Mouse (Mus musculus): Measurements from ENCODE around the gene Rngtt.
"Not testable (repeated sequence)": the region's sequence is repeated elsewhere in the genome, so short reads cannot be mapped to it uniquely, and the experiment has no call there.

Rngtt gene

GRCm38 (mm10) chr4:33310840-33311437 lies 828 bp downstream of the Rngtt start:
- no peak for DNase-seq (ENCODE audit: low spot score in 2 of 2)

- DNase-seq (ENCODE audit: low spot score in 2 of 2), result not testable (repeated sequence)
These were observed 4.0 kb downstream of the Rngtt start for GRCm38 (mm10) chr4:33314150-33314549.

- DNase-seq (ENCODE audit: low spot score in 2 of 2), result no peak
These were observed 5.7 kb downstream of the Rngtt start for GRCm38 (mm10) chr4:33315840-33316239.

GRCm38 (mm10) chr4:33331147-33331546 lies 21.0 kb downstream of the Rngtt start:
- DNase-seq (ENCODE audit: low spot score in 2 of 2), result no peak

GRCm38 (mm10) chr4:33332956-33333455 lies 22.9 kb downstream of the Rngtt start:
- DNase-seq (ENCODE audit: low spot score in 2 of 2), result no peak

GRCm38 (mm10) chr4:33337999-33338398 lies 27.9 kb downstream of the Rngtt start:
- no peak for DNase-seq (ENCODE audit: low spot score in 2 of 2)

- no peak for DNase-seq (ENCODE audit: low spot score in 2 of 2)
These were observed 33.0 kb downstream of the Rngtt start for GRCm38 (mm10) chr4:33342877-33343731.

- DNase-seq (ENCODE audit: low spot score in 2 of 2), result no peak
These were observed 33.6 kb downstream of the Rngtt start for GRCm38 (mm10) chr4:33343732-33344057.

GRCm38 (mm10) chr4:33363451-33363850 lies 53.3 kb downstream of the Rngtt start:
- DNase-seq (ENCODE audit: low spot score in 2 of 2), result no peak

GRCm38 (mm10) chr4:33374916-33375315 lies 64.8 kb downstream of the Rngtt start:
- no peak for DNase-seq (ENCODE audit: low spot score in 2 of 2)

GRCm38 (mm10) chr4:33377642-33378041 lies 67.5 kb downstream of the Rngtt start:
- no peak for DNase-seq (ENCODE audit: low spot score in 2 of 2)

GRCm38 (mm10) chr4:33378894-33379293 lies 68.8 kb downstream of the Rngtt start:
- no peak for DNase-seq (ENCODE audit: low spot score in 2 of 2)

GRCm38 (mm10) chr4:33388899-33389298 lies 78.8 kb downstream of the Rngtt start:
- no peak for DNase-seq (ENCODE audit: low spot score in 2 of 2)

- peak; percentile 17 to 29 for DNase-seq (ENCODE audit: low spot score in 2 of 2)
These were observed 80.5 kb downstream of the Rngtt start for GRCm38 (mm10) chr4:33390660-33391059.

GRCm38 (mm10) chr4:33393437-33393836 lies 83.3 kb downstream of the Rngtt start:
- peak; percentile 14 to 27 for DNase-seq (ENCODE audit: low spot score in 2 of 2)

GRCm38 (mm10) chr4:33396222-33397176 lies 86.4 kb downstream of the Rngtt start:
- peak; percentile 89 to 91 for DNase-seq (ENCODE audit: low spot score in 2 of 2)

GRCm38 (mm10) chr4:33405723-33406293 lies 95.7 kb downstream of the Rngtt start:
- no peak for DNase-seq (ENCODE audit: low spot score in 2 of 2)

GRCm38 (mm10) chr4:33413791-33414190 lies 103.7 kb downstream of the Rngtt start:
- no peak for DNase-seq (ENCODE audit: low spot score in 2 of 2)

- DNase-seq (ENCODE audit: low spot score in 2 of 2), result no peak
These were observed 104.7 kb downstream of the Rngtt start for GRCm38 (mm10) chr4:33414781-33415180.

- no peak for DNase-seq (ENCODE audit: low spot score in 2 of 2)
These were observed 107.3 kb downstream of the Rngtt start for GRCm38 (mm10) chr4:33417391-33417790.

- DNase-seq (ENCODE audit: low spot score in 2 of 2), result no peak
These were observed 109.5 kb downstream of the Rngtt start for GRCm38 (mm10) chr4:33419644-33420043.

- no peak for DNase-seq (ENCODE audit: low spot score in 2 of 2)
These were observed 118.7 kb downstream of the Rngtt start for GRCm38 (mm10) chr4:33428856-33429255.
